Mouse (Mus musculus) forebrain, embryonic 10.5 days (tissue): ENCODE data around the gene Chpt1. TPM values are rescaled to one million over a fixed set of nuclear protein-coding genes. Genes with fewer than 3 reads are reported as not detected.
"Not testable (repeated sequence)": the region's sequence is repeated elsewhere in the genome, so short reads cannot be mapped to it uniquely, and the experiment has no call there.

ENCODE experiments used
- DNase-seq: peaks from one replicate; pipeline ENCODE4 v3.0.0-alpha.2; 2017; ENCODE audit warnings: low spot score; ENCODE audit errors: extremely low spot score
- H3K27ac ChIP-seq: fragments of 300-500 bp; sonication (generic); 2 replicates; pipeline ENCODE4 v1.5.1; 2016; ENCODE audit warnings: mild to moderate bottlenecking
- H3K27me3 ChIP-seq: fragments of 300-500 bp; sonication (generic); 2 replicates; pipeline ENCODE4 v1.6.1; 2016; ENCODE audit warnings: mild to moderate bottlenecking; ENCODE audit not compliant: poor library complexity, severe bottlenecking
- H3K36me3 ChIP-seq: fragments of 300-500 bp; sonication (generic); replicated peaks from 2 replicates; pipeline ENCODE4 v1.6.1; 2016; ENCODE audit warnings: mild to moderate bottlenecking, moderate library complexity
- H3K4me1 ChIP-seq: fragments of 300-500 bp; sonication (generic); 2 replicates; pipeline ENCODE4 v1.6.1; 2016
- H3K4me3 ChIP-seq: fragments of 300-500 bp; sonication (generic); 2 replicates; pipeline ENCODE4 v1.5.1; 2016; ENCODE audit warnings: mild to moderate bottlenecking, moderate library complexity
- H3K9me3 ChIP-seq: fragments of 300-500 bp; sonication (generic); 2 replicates; pipeline ENCODE4 v1.6.1; 2016; ENCODE audit warnings: mild to moderate bottlenecking, moderate library complexity
- WGBS: fragments of 180-500 bp; shearing (Covaris S2); methylation state at CpG from one replicate; pipeline ENCODE4 v1.1.7; 2016; 5-methylcytosine and 5-hydroxymethylcytosine counted together
- polyA plus RNA-seq: library from polyadenylated mRNA; unstranded; fragments of >200 nt; fragmentation: Nextera tagmentation; extraction: Ambion mirVana; gene quantifications from 2 replicates; pipeline ENCODE4 v1.2.1, GENCODE M21; 2016

Gene Chpt1
- polyA plus RNA-seq, 1 experiment from 2014 or later, result 9.4 TPM

GRCm38 (mm10) chr10:88488629-88489028 is 15.2 kb downstream of the Chpt1 start:
- H3K4me3 ChIP-seq, result no peak overlapping the region
- H3K9me3 ChIP-seq, result no peaks in the 10 kb centered on the region
- H3K4me1 ChIP-seq, result no peaks in the 10 kb centered on the region
- H3K27ac ChIP-seq, result no peak overlapping the region
- DNase-seq, result no peak
- 90% methylated on average over 5 of the region's 5 CpGs for WGBS
- no peaks in the 10 kb centered on the region for H3K27me3 ChIP-seq
- peaks cover 3% of the 10 kb centered on the region; the same call in 1 of the 2 replicates for H3K36me3 ChIP-seq

- WGBS, result 92% methylated on average over 10 of the region's 10 CpGs
- DNase-seq, H3K36me3 ChIP-seq, H3K4me1 ChIP-seq, H3K27ac ChIP-seq, H3K27me3 ChIP-seq, H3K9me3 ChIP-seq, H3K4me3 ChIP-seq: not testable (repeated sequence)
Measured at GRCm38 (mm10) chr10:88482866-88483265, 21.0 kb downstream of the Chpt1 start.

GRCm38 (mm10) chr10:88460122-88460820 is 43.6 kb downstream of the Chpt1 start:
- Histone ChIP-seq H3K36me3 (no peaks in the 10 kb centered on the region), H3K27ac (no peak overlapping the region), H3K4me3 (no peak overlapping the region), H3K27me3 (no peaks in the 10 kb centered on the region), H3K4me1 (no peaks in the 10 kb centered on the region), H3K9me3 (peaks cover 12% of the 10 kb centered on the region)
- DNase-seq, result no peak
- 64% methylated on average over 18 of the region's 18 CpGs for WGBS

- peaks cover 12% of the 10 kb centered on the region for H3K9me3 ChIP-seq
- WGBS, result 82% methylated on average over 33 of the region's 33 CpGs
- DNase-seq, result no peak
- no peak within 1 kb of the TSS for H3K27ac ChIP-seq
- H3K4me3 ChIP-seq, result no peak within 1 kb of the TSS
- H3K4me1 ChIP-seq, result no peaks in the 10 kb centered on the region
- no peaks in the 10 kb centered on the region for H3K36me3 ChIP-seq
- no peaks in the 10 kb centered on the region for H3K27me3 ChIP-seq
Measured at GRCm38 (mm10) chr10:88459502-88459992, 44.3 kb downstream of the Chpt1 start, which contains the start of gene Sycp3. TSS of gene Sycp3 (plus strand) at chr10:88459569.

- WGBS, result 53% methylated on average over 6 of the region's 6 CpGs
- no peak overlapping the region for H3K27ac ChIP-seq
- H3K27me3 ChIP-seq, result no peaks in the 10 kb centered on the region
- H3K4me1 ChIP-seq, result no peaks in the 10 kb centered on the region
- H3K4me3 ChIP-seq, result no peak overlapping the region
- DNase-seq, result no peak
- peaks cover 12% of the 10 kb centered on the region for H3K9me3 ChIP-seq
- H3K36me3 ChIP-seq, result no peaks in the 10 kb centered on the region
Measured at GRCm38 (mm10) chr10:88457816-88458215, 46.1 kb downstream of the Chpt1 start.

DNA sequence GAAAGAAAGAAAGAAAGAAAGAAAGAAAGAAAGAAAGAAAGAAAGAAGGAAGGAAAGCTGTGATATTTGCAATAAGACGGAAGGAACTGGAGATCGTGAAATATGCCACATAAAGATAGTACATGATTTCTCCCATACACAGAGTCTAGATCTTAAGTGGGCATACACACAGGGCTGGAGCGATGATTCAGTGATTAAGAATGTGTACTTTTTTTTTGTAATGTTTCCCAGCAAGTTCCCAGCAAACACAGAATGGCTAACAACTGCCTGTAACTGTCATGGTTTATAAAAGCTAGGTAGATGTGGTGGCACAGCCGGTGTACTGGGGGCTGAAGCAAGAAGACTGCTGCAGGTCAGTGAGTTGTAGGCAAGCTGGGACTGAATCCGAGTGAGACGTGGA is 51.9 kb downstream of the Chpt1 start:
- H3K36me3 ChIP-seq, result no peaks in the 10 kb centered on the region
- no peak overlapping the region for H3K4me3 ChIP-seq
- no peak overlapping the region for H3K27ac ChIP-seq
- no peaks in the 10 kb centered on the region for H3K27me3 ChIP-seq
- no peaks in the 10 kb centered on the region for H3K9me3 ChIP-seq
- 86% methylated on average over 6 of the region's 6 CpGs for WGBS
- no peak for DNase-seq
- H3K4me1 ChIP-seq, result no peaks in the 10 kb centered on the region

DNA sequence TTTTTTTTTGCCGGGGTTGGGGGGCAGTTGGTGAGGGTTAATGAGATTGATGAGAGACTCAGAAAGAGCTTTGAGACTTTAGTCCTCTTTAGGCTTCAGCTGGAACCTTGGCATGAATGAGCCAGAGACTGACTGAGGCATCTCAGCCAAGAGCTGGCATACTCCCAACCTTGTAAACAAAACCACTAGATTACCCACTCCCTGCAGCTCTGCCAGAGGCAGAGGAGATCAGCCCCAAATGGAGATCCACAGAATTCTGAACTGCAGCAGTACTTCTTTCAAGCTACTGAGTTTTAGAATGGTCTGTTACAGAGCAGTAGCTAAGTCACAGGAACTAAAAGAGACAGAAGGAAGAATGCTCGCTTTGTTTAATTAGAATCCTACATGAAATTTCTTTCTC is 52.7 kb downstream of the Chpt1 start:
- 97% methylated on average over 2 of the region's 2 CpGs for WGBS

GRCm38 (mm10) chr10:88441224-88441623 is 62.6 kb downstream of the Chpt1 start:
- Histone ChIP-seq H3K4me1 (no peaks in the 10 kb centered on the region), H3K27me3 (no peaks in the 10 kb centered on the region), H3K9me3 (no peaks in the 10 kb centered on the region), H3K27ac (no peak overlapping the region), H3K4me3 (no peak overlapping the region), H3K36me3 (peaks cover 50% of the 10 kb centered on the region)
- no peak for DNase-seq
- WGBS, result 92% methylated on average over 6 of the region's 6 CpGs

More for the DNA sequence above, 52.7 kb downstream of the Chpt1 start:
- no peaks in the 10 kb centered on the region for H3K9me3 ChIP-seq
- peaks cover 5% of the 10 kb centered on the region for H3K36me3 ChIP-seq
- no peaks in the 10 kb centered on the region for H3K27me3 ChIP-seq
- H3K4me1 ChIP-seq, result no peaks in the 10 kb centered on the region
- H3K4me3 ChIP-seq, result no peak overlapping the region
- no peak overlapping the region for H3K27ac ChIP-seq
- no peak for DNase-seq

- no peak overlapping the region for H3K4me3 ChIP-seq
- 90% methylated on average over 6 of the region's 6 CpGs for WGBS
Measured at GRCm38 (mm10) chr10:88427998-88428397, 75.9 kb downstream of the Chpt1 start.

DNA sequence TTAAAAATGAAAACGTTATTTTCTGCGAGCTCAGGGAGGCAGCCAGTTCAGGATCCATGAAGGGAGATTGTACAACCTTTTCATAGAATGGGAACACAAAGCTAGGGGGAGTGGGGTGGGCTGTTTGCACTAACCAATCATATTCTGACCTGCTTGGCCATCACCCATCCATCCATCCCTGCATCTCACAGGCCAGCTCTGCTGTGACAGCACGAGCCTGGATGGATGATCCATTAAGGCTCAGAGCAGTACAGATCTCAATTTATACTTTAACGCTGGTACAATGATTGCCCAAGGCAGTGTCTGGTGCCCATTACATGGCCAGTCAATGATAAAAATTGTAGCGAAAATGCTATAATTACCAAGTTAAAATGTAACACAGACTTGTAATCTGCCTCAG is 77.0 kb downstream of the Chpt1 start:
- 69% methylated on average over 5 of the region's 5 CpGs for WGBS
- Histone ChIP-seq H3K4me1 (no peaks in the 10 kb centered on the region), H3K27ac (no peak overlapping the region), H3K36me3 (peaks cover 28% of the 10 kb centered on the region), H3K4me3 (no peak overlapping the region), H3K27me3 (no peaks in the 10 kb centered on the region), H3K9me3 (no peaks in the 10 kb centered on the region)
- DNase-seq, result no peak

More at GRCm38 (mm10) chr10:88427998-88428397, 75.9 kb downstream of the Chpt1 start:
- Histone ChIP-seq H3K9me3 (no peaks in the 10 kb centered on the region), H3K4me1 (no peaks in the 10 kb centered on the region), H3K27me3 (no peaks in the 10 kb centered on the region), H3K36me3 (peaks cover 29% of the 10 kb centered on the region), H3K27ac (no peak overlapping the region)
- DNase-seq, result no peak

DNA sequence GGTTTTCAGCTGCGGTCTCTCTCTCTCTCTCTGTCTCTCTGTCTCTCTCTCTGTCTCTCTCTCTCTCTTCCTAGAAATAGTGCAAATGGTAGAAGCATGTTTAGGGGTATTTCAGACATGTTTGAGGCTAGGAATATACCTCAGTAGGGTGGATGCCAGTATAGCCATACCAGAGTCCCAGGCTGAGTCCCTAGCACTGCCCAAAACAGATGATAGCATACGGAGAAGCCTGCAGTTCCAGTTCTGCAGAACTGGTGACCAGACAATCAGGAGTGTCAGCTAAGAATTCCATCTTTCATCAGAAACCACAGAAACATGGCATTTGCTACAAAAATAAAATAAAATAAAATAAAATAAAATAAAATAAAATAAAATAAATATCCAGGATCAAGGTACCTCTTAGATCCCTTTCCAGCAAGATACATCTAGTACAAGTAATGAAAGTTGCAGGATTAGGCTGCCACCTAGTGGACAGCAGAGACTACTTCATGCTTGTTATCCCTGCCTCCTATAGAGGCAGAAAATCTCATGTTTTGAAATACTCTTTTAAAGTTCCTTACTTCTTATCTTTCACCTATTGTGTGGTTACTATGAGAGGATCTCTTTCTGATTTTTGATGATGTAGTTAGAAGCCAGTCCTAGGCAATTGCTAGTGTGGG is 77.6 kb downstream of the Chpt1 start:
- H3K9me3 ChIP-seq, result no peaks in the 10 kb centered on the region
- no peaks in the 10 kb centered on the region for H3K27me3 ChIP-seq
- H3K4me3 ChIP-seq, result no peak overlapping the region
- no peaks in the 10 kb centered on the region for H3K4me1 ChIP-seq
- 94% methylated on average over 2 of the region's 2 CpGs for WGBS
- peaks cover 30% of the 10 kb centered on the region for H3K36me3 ChIP-seq
- H3K27ac ChIP-seq, result no peak overlapping the region
- no peak for DNase-seq

DNA sequence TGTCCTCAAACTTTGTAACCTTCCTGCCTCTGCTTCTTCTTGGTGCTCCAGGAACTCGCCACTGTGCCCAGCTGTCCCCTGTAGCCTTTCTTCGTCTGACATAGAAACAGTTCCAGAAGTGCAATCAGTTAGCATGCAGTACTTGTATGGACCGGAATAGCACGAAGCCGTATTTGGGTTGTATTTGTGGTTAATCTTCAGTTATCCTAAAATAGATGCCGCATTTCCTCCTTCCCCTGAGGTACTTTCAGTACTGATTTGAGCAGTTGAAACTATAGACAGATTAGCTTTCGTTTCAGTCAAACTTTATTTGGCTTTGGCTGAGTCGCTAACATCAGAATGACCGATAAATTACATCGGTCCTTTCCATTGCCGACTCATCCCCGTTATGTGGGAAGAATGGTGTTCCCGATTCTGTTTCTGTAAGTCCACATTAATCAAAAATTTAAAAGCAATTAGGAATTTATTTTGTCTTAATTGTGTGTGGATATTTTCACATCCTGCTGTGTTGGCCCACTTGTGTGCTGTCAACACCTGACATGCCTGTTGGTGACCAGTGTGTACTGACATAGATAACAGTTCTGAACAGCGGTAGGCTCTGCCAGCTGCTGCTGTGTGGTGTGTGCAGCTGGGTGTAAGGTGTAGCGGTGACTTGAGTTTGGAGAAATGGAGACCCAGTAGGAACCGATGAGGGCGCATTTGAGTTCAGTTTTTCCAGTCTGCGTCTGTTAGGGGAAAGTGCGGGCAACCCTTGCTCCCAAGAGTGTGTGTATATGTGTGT is 83.0 kb downstream of the Chpt1 start:
- peaks cover 28% of the 10 kb centered on the region for H3K36me3 ChIP-seq
- H3K4me1 ChIP-seq, result no peaks in the 10 kb centered on the region
- H3K27ac ChIP-seq, result no peak overlapping the region
- no peaks in the 10 kb centered on the region for H3K27me3 ChIP-seq
- no peak for DNase-seq
- H3K9me3 ChIP-seq, result no peaks in the 10 kb centered on the region
- WGBS, result 96% methylated on average over 19 of the region's 19 CpGs
- H3K4me3 ChIP-seq, result no peak overlapping the region

DNA sequence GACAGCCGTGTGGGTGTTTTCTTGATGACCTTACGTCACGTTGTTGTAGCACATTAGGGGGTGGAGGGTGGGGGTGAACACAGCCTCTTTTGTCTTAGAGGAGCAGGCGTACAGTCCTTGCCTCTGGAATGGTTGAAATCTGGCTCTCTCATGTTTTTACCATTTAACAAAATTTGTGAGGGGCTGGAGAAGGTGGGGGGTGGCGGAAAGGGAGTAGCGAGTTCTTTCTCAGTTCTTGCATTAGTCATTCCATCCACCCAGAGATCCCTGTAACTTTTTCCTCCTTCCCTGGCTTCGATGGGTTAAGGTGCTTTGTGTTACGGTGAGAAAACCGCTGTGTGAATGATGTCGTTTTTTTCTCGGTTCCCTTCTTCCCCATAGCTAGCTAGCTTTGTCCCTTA is 83.7 kb downstream of the Chpt1 start:
- H3K27ac ChIP-seq, result no peak overlapping the region
- DNase-seq, result no peak
- H3K36me3 ChIP-seq, result peaks cover 32% of the 10 kb centered on the region
- H3K9me3 ChIP-seq, result no peaks in the 10 kb centered on the region
- H3K27me3 ChIP-seq, result no peaks in the 10 kb centered on the region
- H3K4me3 ChIP-seq, result no peak overlapping the region
- whole genome bisulfite sequencing, result 85% methylated on average over 11 of the region's 11 CpGs
- no peaks in the 10 kb centered on the region for H3K4me1 ChIP-seq
